Mouse (Mus musculus) adrenal gland, postnatal 14 days (tissue): ENCODE measurements around the gene Arap1. TPM values are rescaled to one million over a fixed set of nuclear protein-coding genes. Genes with fewer than 3 reads are reported as not detected.

ENCODE experiments used
- DNase-seq: peaks from one replicate; pipeline ENCODE4 v3.0.0; 2021; ENCODE audit warnings: mixed read lengths
- total RNA-seq: library from RNA; stranded (reverse); gene quantifications from 2 replicates; pipeline ENCODE4 v1.2.3, GENCODE M21; 2021

Gene Arap1
- total RNA-seq, 1 experiment from 2014 or later, result 39.7 TPM

GRCm38 (mm10) chr7:101394569-101394968 lies 46.7 kb downstream of the Arap1 start:
- no peak for DNase-seq

DNA sequence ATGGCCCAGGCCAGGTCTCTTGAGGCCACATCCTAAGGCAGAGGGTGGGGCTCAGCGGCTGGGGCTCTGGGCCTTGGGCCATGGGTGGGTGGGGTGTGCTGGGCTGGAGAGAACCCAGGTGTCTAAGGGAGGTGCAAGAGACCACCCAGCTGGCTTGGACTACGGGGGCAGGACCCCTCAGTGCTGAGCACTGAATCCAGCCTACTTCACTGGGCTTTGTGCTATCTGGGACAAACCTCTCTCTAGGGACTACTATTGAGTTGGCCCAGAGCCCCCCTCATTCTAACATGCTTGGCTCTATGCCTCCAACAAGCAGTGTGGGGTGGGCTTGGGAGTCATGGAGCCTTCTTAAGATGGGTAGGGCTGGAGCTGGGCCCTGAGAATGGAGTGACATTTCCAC lies 47.6 kb downstream of the Arap1 start:
- no peak for DNase-seq

GRCm38 (mm10) chr7:101397175-101397574 lies 49.3 kb downstream of the Arap1 start:
- peak; percentile 46 for DNase-seq

- DNase-seq, result no peak
Measured at GRCm38 (mm10) chr7:101401510-101401909, 53.6 kb downstream of the Arap1 start.

DNA sequence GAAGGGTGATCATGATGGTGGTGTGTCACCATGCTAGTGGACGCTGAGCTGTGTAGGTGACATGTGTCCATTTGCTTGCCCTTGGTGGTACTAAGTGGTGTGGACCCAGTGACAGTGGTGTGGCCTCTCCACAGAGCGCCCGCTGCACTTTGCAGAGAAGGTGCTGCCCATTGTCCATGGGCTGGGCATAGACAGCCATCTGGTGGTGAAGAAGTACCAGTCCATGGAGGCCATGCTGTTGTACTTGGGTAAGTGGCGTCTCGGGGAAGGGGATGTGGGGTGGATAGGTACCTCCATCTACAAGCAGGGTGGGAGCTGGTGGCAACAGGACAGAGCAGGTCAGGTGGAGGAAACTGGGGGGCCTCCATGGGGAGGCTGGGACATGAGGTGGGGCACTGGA lies 56.0 kb downstream of the Arap1 start:
- no peak for DNase-seq

- DNase-seq, result no peak
Measured at GRCm38 (mm10) chr7:101410267-101410936, 62.5 kb downstream of the Arap1 start, which contains the start of gene Gm45837. Gene Gm45837 (plus strand): TSS chr7:101410886.

DNA sequence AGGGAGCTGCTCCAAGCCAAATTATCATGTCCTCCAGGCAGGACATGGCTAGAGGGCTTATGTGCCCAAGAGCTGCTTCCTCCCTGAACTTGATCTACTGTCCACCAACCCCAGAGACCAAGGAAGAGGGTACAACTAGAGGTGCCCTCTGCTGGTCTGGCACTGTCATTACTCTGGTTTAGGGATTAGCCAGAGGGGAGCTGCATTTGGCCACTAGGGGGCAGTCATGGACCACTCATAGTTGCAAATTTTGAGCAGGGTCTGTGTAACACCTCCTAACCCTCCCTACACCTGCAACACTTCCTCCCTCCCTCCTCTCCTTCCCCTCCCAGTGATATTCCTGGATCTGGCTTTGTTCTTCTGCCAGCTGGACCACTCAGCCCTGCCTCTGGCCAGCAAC lies 64.9 kb downstream of the Arap1 start:
- DNase-seq, result peak; percentile 93

- DNase-seq, result no peak
Measured at GRCm38 (mm10) chr7:101414209-101414608, 66.3 kb downstream of the Arap1 start.

DNA sequence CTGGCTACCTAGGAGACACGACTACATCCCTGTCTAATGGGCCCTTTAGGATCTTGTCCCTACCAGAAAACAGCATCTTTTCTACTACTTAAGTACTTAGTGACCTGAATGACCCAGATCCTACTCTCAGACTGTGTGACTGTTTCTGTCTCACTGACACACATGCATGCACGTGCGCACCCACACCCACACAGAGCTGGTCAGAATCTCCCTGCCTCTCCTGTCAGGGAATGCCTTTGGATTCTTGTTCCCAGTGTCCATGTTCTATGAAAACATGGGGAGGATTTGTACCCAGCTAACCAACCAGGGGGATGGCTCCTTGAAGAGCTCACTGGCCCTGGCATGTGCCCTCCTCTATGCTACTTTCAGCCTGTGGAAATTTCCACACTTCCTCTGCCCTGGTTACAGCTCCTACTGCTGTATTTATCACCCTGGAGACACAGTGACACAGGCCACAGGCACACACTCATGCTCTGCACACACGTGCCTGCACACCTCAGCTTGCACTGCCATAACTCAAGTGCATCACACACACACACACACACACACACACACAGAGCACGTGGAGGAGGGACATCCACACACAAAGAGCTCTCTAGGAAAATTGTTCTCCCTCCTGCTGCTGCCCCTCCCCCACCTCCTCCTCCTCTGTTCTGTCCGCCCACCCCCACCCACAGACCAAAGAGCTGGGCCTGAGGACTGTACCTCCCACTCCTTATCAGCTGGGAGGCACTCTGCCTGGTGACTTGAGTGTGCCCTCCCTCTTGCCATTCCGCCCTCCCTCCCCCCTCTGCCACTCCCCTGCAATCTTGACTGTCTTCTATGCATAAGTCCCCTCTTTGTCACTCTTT lies 67.0 kb downstream of the Arap1 start:
- peak; percentile 54 for DNase-seq

DNA sequence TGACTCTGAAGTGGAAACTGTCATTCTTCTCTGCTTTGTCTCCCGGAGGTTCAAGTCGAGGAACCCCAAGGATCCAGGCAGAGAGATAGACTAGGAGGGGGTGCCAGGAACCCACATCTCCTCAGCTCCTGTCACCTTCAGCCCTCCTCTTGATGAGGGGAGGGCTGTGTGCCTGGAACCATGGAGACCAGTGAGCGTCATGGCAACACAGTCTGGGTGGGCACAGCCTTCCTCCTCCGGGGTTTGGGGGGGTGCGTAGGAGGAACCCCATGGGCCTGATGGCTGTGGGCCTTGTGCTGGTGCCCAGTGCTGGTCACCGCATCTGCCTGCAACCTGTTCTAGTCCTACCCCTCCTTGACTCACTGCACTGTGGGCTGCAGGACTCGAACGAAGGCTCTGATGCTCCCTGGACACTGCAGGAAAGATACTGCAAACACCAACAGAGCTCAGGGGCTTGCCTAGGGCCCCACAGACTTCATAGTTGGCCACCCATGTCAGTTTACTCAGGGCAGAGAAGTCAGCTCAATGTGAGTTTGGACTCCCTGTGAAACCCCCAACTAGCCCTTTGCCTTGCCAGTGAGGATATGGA lies 67.7 kb downstream of the Arap1 start:
- no peak for DNase-seq

- DNase-seq, result no peak
Measured at GRCm38 (mm10) chr7:101416391-101416790, 68.5 kb downstream of the Arap1 start.

DNA sequence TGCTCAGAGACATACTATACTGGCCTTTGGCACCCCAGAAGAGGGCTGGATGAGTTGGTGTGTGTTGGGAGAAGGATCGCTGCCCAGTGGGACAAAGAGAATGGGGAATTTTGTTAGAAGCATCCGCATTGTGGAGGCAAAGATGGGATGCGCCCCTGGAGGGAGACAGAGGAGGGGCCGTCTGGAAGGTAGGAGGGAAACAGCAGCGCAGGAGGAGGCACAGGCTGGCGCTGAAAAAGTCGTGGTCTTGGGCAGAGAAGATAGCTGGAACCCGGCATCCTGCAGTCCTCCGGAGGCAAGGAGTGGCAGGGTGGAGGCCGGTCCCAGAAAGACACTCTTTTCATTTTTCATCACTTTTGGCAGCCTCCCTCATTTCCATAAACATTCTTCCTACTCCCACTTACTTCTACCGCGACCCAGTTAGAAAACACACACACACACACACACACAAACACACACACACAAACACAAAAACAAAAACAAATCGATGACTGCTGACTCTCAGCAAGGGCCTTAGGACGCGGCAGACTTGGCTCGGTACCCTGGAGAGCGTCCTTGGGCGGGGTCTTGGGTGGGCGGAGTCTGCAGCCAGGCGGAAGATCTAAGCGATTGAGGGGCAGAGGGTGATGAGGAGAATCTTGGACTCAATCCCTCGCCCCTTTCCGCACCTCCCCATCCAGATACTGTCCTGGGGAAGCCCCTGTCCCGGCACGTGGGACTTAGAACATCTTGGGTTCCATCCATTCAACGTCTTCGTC lies 71.3 kb downstream of the Arap1 start:
- DNase-seq, result peak; percentile 47

DNA sequence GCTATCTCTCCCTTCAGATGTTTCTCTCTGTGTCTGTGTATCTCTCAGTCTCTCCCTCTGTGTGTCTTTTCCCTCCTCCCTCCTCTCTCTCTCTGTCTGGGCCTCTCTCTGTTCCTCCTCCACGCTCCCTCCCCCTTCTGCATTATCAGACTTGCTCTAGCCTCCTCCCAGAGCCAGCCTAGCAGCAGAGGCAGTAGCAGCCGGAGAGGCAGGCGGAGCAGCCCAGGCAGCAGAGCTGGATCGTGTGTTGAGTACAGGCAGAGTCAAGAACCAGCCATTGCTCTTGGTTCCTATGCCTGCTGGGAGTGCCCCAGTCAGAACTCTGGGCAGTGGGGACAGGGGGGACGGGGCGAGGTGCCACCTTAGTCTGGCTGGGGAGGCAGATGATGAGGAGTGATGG lies 73.7 kb downstream of the Arap1 start, which contains the start of gene Pde2a:
Pde2a (plus strand) TSS at position 163 of the 400 bp plus-strand sequence.
- DNase-seq, result no peak

DNA sequence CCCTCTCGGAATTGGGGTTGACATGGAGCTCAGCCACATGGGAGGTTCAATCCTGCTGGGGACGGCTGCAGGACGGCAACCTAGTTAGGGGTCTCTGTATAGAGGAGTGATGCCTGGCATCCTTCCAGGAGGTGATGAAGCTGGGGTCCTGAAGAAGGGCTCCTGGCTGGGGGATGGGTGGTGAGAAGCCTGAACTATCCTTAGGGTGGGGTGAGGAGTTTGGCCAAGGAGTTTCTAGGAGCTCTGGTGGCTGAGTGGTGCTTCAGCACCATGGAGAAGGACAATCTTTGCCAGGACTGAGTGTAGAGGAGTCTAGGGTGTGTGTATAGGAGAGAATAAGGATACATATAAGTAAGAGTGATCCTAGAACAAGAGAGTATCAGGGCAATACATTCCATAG lies 74.2 kb downstream of the Arap1 start:
- DNase-seq, result peak; percentile 54

DNA sequence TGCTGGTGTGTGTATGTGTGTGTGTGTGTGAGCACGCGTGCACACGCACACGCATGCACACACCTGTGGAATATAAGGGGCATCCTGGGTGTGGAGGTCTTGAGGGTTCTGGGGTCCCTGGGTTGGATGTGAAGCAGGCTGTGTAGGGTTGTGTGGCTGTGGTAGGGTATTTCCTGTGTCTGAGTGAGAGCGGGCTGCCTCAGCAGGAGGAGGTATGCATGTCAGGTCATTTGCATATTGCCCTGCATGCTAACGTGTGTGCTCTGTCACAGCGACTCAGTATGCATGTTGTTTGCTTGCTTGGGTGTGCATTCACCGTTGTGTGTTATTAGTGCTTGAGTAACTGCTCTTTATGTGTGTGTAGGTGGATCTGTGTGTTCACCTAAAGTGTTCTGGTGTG lies 74.8 kb downstream of the Arap1 start:
- no peak for DNase-seq

DNA sequence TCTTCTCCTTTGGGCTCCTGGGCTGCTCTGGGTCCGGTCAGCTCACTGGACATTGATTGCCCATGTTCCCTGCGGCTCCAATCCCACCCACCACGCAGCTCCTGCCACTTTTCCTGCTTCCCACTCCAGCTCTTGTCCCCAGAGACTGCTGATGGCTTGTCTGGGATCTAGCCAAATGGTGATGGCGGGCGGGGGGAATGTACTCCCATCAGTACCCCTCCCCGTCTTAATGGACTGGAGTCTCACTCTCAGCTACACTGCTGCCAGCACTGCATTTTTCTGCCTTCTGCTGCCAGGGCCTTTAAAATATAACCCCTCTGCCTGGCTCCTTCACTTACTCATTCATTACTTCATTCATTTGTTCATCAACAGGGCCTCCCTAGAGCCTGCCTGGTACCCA lies 76.1 kb downstream of the Arap1 start:
- no peak for DNase-seq

GRCm38 (mm10) chr7:101426692-101427091 lies 78.8 kb downstream of the Arap1 start:
- no peak for DNase-seq

- peak; percentile 75 for DNase-seq
Measured at GRCm38 (mm10) chr7:101427736-101428135, 79.9 kb downstream of the Arap1 start.

DNA sequence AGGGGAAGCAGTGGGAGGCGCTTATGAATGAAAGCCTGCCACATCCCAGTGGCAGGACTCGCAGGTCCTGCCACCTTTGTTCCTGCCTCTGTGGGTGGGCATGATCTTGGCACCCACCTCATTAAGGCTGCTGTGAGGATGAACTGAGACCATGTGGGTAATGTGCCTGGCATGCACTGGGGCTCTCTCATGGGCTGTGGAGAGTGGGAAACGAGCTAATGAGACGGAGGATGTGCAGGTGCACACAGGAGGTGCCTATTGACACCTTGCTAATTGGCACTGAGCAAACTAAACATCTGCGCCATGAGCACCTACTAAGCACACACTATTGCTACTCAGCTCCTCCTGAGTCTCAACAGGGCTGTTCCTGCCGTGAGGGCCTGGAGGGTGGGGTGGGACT lies 87.2 kb downstream of the Arap1 start:
- no peak for DNase-seq

DNA sequence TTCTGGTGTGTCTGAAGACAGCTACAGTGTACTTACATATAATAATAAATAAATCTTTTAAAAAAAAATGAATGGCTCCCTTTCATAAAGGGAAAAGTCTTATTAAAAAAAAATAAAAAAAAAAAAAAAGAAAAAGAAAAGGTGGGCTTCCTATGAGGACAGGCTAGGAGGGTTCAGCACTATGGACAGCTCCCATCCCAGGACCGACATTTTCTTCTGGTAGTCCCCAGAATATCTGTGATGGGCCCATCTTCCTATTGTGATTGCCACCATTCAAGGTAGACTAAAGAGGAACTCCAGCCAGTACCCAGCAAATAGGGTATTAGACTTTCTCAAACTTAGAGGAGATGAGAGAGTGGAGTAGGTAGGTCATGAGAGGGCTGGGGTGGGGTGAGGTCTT lies 90.0 kb downstream of the Arap1 start:
- peak; percentile 48 for DNase-seq

DNA sequence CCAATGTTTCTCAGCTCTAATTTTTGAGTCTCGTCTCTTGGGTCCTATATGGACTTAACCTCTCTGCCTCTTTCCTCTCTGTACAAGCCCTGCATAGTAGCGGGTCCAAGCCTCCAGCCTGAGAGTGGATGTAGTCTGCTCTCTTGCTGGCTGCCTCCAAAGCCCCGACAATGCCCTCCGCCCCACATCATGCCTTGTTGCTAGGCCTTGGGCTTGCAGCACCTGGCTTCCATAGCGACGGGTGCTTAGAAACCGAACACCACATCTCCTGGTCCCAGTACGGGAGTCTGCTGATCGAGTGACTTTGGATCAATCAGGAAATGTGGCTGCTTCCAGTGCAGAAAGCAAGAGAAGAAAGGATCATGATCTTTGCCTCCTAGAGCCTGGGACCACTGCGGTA lies 95.2 kb downstream of the Arap1 start:
- DNase-seq, result no peak

- DNase-seq, result no peak
Measured at GRCm38 (mm10) chr7:101444211-101444610, 96.3 kb downstream of the Arap1 start.
